Mouse (Mus musculus): ENCODE data around the gene Flt4. TPM values are rescaled to one million over a fixed set of nuclear protein-coding genes. Genes with fewer than 3 reads are reported as not detected.

Flt4 gene
- polyA plus RNA-seq, 1 experiment from 2014 or later: 4.0 TPM

GRCm38 (mm10) chr11:49655501-49655900 lies 46.4 kb downstream of the Flt4 start:
- Histone ChIP-seq H3K27me3 (replicated peaks; ENCODE audit: control insufficient read depth, insufficient read depth, low read length) (no peaks in the 10 kb centered on the region), H3K36me3 (ENCODE audit: control insufficient read depth, insufficient read depth, low read length) (no peaks in the 10 kb centered on the region), H3K9ac (ENCODE audit: low read depth, low read length) (no peak overlapping the region), H3K9me3 (ENCODE audit: control insufficient read depth, low read length) (no peaks in the 10 kb centered on the region), H3K4me1 (ENCODE audit: control insufficient read depth, insufficient read depth, low read length) (peaks cover 3% of the 10 kb centered on the region), H3K4me3 (ENCODE audit: low read length) (no peak overlapping the region), H3K27ac (ENCODE audit: low read length) (no peak overlapping the region), H3K4me2 (ENCODE audit: low read depth, low read length) (no peak overlapping the region)
- ATAC-seq: no peak

- Histone ChIP-seq H3K27ac (ENCODE audit: low read length) (no peak overlapping the region), H3K4me2 (ENCODE audit: low read depth, low read length) (no peak overlapping the region), H3K9me3 (ENCODE audit: control insufficient read depth, low read length) (no peaks in the 10 kb centered on the region), H3K4me1 (ENCODE audit: control insufficient read depth, insufficient read depth, low read length) (peaks cover 3% of the 10 kb centered on the region), H3K9ac (ENCODE audit: low read depth, low read length) (no peak overlapping the region), H3K27me3 (replicated peaks; ENCODE audit: control insufficient read depth, insufficient read depth, low read length) (no peaks in the 10 kb centered on the region), H3K4me3 (ENCODE audit: low read length) (no peak overlapping the region), H3K36me3 (ENCODE audit: control insufficient read depth, insufficient read depth, low read length) (no peaks in the 10 kb centered on the region)
- ATAC-seq: no peak
- 65% methylated on average over 4 of the region's 4 CpGs for WGBS
These were observed 49.0 kb downstream of the Flt4 start for GRCm38 (mm10) chr11:49658065-49658464.

- no peak for ATAC-seq
- no peaks in the 10 kb centered on the region for H3K9me3 ChIP-seq (ENCODE audit: control insufficient read depth, low read length)
- no peak overlapping the region for H3K27ac ChIP-seq (ENCODE audit: low read length)
These were observed 49.9 kb downstream of the Flt4 start for GRCm38 (mm10) chr11:49658791-49659469.

DNA sequence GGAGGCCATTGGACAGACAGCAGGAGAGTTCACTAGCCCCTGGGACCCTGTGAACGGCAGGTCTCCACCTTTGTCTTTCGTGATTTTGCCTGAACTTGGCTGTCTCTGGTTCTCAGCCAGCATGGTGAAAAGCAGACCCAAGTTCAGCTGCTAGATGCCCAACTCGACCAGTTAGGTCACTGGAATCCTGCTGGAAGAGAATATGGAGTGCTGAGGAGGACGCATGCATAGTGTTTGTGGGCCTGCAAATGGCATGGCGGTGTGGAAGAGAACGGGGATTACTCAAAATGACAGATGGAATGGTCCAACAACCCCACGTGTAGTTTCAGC lies 50.4 kb downstream of the Flt4 start:
- no peak overlapping the region for H3K27ac ChIP-seq (ENCODE audit: low read length)
- 69% methylated on average over 7 of the region's 7 CpGs for WGBS
- peaks cover 6% of the 10 kb centered on the region; the same call in 1 of the 2 replicates for H3K4me1 ChIP-seq (ENCODE audit: control insufficient read depth, insufficient read depth, low read length)
- H3K27me3 ChIP-seq (replicated peaks; ENCODE audit: control insufficient read depth, insufficient read depth, low read length): no peaks in the 10 kb centered on the region
- no peak overlapping the region for H3K9ac ChIP-seq (ENCODE audit: low read depth, low read length)
- H3K9me3 ChIP-seq (ENCODE audit: control insufficient read depth, low read length): no peaks in the 10 kb centered on the region
- no peak overlapping the region for H3K4me3 ChIP-seq (ENCODE audit: low read length)
- no peak overlapping the region for H3K4me2 ChIP-seq (ENCODE audit: low read depth, low read length)
- H3K36me3 ChIP-seq (ENCODE audit: control insufficient read depth, insufficient read depth, low read length): no peaks in the 10 kb centered on the region
- ATAC-seq: no peak

More at GRCm38 (mm10) chr11:49658791-49659469, 49.9 kb downstream of the Flt4 start:
- Histone ChIP-seq H3K9ac (ENCODE audit: low read depth, low read length) (no peak overlapping the region), H3K4me1 (ENCODE audit: control insufficient read depth, insufficient read depth, low read length) (peaks cover 6% of the 10 kb centered on the region; the same call in 1 of the 2 replicates), H3K36me3 (ENCODE audit: control insufficient read depth, insufficient read depth, low read length) (no peaks in the 10 kb centered on the region), H3K4me3 (ENCODE audit: low read length) (no peak overlapping the region), H3K4me2 (ENCODE audit: low read depth, low read length) (no peak overlapping the region), H3K27me3 (replicated peaks; ENCODE audit: control insufficient read depth, insufficient read depth, low read length) (no peaks in the 10 kb centered on the region)
- 65% methylated on average over 10 of the region's 10 CpGs for WGBS

GRCm38 (mm10) chr11:49662292-49662780 lies 53.3 kb downstream of the Flt4 start:
- H3K9ac ChIP-seq (ENCODE audit: low read depth, low read length): no peak overlapping the region
- no peak overlapping the region for H3K27ac ChIP-seq (ENCODE audit: low read length)
- WGBS: 51% methylated on average over 15 of the region's 15 CpGs
- ATAC-seq: no peak
- H3K4me3 ChIP-seq (ENCODE audit: low read length): no peak overlapping the region
- H3K9me3 ChIP-seq (ENCODE audit: control insufficient read depth, low read length): no peaks in the 10 kb centered on the region
- no peaks in the 10 kb centered on the region for H3K27me3 ChIP-seq (replicated peaks; ENCODE audit: control insufficient read depth, insufficient read depth, low read length)
- H3K4me1 ChIP-seq (ENCODE audit: control insufficient read depth, insufficient read depth, low read length): peaks cover 6% of the 10 kb centered on the region; the same call in 1 of the 2 replicates
- no peak overlapping the region for H3K4me2 ChIP-seq (ENCODE audit: low read depth, low read length)
- no peaks in the 10 kb centered on the region for H3K36me3 ChIP-seq (ENCODE audit: control insufficient read depth, insufficient read depth, low read length)

DNA sequence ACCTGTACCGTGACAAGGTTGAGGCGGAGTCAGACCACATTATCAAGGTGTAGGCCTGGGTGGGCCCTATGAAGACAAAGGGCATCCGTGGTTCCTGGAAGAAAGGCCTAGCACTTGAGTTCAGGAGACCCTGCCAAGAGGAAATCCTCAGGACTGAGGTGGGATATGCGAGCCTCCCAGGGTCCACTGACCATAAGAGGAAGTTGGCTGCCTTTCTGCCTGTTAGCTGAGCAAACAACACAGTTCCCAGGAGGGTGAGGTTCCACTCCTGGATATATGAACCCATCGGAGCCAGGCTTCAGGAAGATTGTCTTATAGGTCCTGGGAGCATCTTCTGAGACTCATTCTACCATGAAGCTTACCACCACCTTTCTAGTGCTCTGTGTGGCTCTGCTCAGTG lies 54.2 kb downstream of the Flt4 start, which contains the start of gene Scgb3a1:
Gene Scgb3a1, plus strand, starts transcription at position 301 of the 400 bp plus-strand sequence.
- 77% methylated on average over 5 of the region's 5 CpGs for WGBS
- H3K4me1 ChIP-seq (ENCODE audit: control insufficient read depth, insufficient read depth, low read length): peaks cover 6% of the 10 kb centered on the region; the same call in 1 of the 2 replicates
- H3K27me3 ChIP-seq (replicated peaks; ENCODE audit: control insufficient read depth, insufficient read depth, low read length): no peaks in the 10 kb centered on the region
- H3K36me3 ChIP-seq (ENCODE audit: control insufficient read depth, insufficient read depth, low read length): peaks cover under 1% of the 10 kb centered on the region; the same call in 1 of the 2 replicates
- H3K27ac ChIP-seq (ENCODE audit: low read length): no peak within 1 kb of the TSS
- no peak within 1 kb of the TSS for H3K4me3 ChIP-seq (ENCODE audit: low read length)
- ATAC-seq: no peak
- no peak within 1 kb of the TSS for H3K4me2 ChIP-seq (ENCODE audit: low read depth, low read length)
- H3K9ac ChIP-seq (ENCODE audit: low read depth, low read length): no peak within 1 kb of the TSS
- no peaks in the 10 kb centered on the region for H3K9me3 ChIP-seq (ENCODE audit: control insufficient read depth, low read length)

DNA sequence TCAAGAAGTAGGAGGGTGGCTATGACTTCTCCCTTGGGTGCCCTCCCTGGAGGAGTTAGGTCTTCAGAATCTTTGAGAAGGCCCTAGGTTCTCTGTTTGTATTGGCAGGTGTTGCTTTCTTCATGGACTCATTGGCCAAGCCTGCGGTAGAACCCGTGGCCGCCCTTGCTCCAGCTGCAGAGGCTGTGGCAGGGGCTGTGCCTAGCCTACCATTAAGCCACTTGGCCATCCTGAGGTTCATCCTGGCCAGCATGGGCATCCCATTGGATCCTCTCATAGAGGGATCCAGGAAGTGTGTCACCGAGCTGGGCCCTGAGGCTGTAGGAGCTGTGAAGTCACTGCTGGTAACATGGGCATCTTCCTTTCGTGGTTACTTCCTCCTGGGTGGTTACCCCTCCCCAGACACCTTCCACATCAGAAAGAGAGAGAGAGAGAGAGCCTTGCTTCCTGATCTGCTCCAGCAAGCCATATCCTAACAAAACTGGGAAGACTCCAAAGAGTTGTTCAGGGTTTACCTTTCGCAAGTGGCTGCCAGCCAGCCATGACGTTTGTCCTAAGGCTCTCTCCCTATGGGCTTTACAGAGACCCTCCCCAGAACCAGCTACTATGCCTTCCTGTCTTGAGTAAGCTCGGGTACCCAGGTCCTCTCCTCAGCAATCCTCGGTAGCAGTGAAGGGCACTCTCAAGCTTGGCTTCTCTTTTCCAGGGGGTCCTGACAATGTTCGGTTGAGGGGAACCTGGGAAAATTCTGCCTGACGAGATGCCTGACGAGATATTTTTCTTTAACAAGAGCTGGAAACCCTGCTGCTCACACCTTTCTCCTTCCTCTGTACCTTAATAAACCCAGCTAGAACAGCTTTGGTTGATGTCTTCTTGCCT lies 55.4 kb downstream of the Flt4 start:
- H3K4me2 ChIP-seq (ENCODE audit: low read depth, low read length): no peak overlapping the region
- 79% methylated on average over 12 of the region's 12 CpGs for WGBS
- peaks cover 2% of the 10 kb centered on the region; the same call in 1 of the 2 replicates for H3K36me3 ChIP-seq (ENCODE audit: control insufficient read depth, insufficient read depth, low read length)
- no peak overlapping the region for H3K9ac ChIP-seq (ENCODE audit: low read depth, low read length)
- H3K4me1 ChIP-seq (ENCODE audit: control insufficient read depth, insufficient read depth, low read length): peaks cover 6% of the 10 kb centered on the region; the same call in 1 of the 2 replicates
- H3K27ac ChIP-seq (ENCODE audit: low read length): no peak overlapping the region
- H3K9me3 ChIP-seq (ENCODE audit: control insufficient read depth, low read length): no peaks in the 10 kb centered on the region
- no peak overlapping the region for H3K4me3 ChIP-seq (ENCODE audit: low read length)
- no peaks in the 10 kb centered on the region for H3K27me3 ChIP-seq (replicated peaks; ENCODE audit: control insufficient read depth, insufficient read depth, low read length)
- ATAC-seq: no peak

- Histone ChIP-seq H3K9ac (ENCODE audit: low read depth, low read length) (no peak overlapping the region), H3K9me3 (ENCODE audit: control insufficient read depth, low read length) (no peaks in the 10 kb centered on the region), H3K4me1 (ENCODE audit: control insufficient read depth, insufficient read depth, low read length) (peaks cover 6% of the 10 kb centered on the region; the same call in 1 of the 2 replicates), H3K36me3 (ENCODE audit: control insufficient read depth, insufficient read depth, low read length) (peaks cover 2% of the 10 kb centered on the region; the same call in 1 of the 2 replicates), H3K4me3 (ENCODE audit: low read length) (no peak overlapping the region), H3K4me2 (ENCODE audit: low read depth, low read length) (no peak overlapping the region), H3K27me3 (replicated peaks; ENCODE audit: control insufficient read depth, insufficient read depth, low read length) (no peaks in the 10 kb centered on the region), H3K27ac (ENCODE audit: low read length) (no peak overlapping the region)
- WGBS: 72% methylated on average over 4 of the region's 4 CpGs
- ATAC-seq: no peak
These were observed 56.4 kb downstream of the Flt4 start for GRCm38 (mm10) chr11:49665462-49665861.

DNA sequence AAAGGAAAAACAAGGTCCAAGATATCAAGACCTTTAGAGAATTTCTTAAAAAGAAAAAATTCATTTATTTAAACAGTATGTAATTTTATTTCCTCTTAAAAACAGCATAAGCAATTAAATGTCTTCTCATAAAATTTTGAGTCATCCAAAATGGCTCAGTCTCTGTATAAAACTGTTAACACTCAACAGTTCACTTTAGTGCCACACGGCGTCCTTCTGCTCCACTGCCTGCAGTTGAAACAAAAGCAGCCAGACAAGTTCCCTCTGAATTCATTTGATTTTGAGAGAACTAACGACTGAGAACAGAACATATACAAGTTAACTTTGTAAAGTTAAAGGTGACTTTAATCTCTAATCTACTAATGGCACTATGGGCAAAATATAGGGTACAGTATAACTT lies 64.4 kb downstream of the Flt4 start:
- 83% methylated on average over 3 of the region's 3 CpGs for WGBS
- no peaks in the 10 kb centered on the region for H3K27me3 ChIP-seq (replicated peaks; ENCODE audit: control insufficient read depth, insufficient read depth, low read length)
- no peaks in the 10 kb centered on the region for H3K4me1 ChIP-seq (ENCODE audit: control insufficient read depth, insufficient read depth, low read length)
- H3K9me3 ChIP-seq (ENCODE audit: control insufficient read depth, low read length): no peaks in the 10 kb centered on the region
- ATAC-seq: no peak
- peaks cover 8% of the 10 kb centered on the region for H3K36me3 ChIP-seq (ENCODE audit: control insufficient read depth, insufficient read depth, low read length)
- H3K27ac ChIP-seq (ENCODE audit: low read length): no peak overlapping the region
- H3K9ac ChIP-seq (ENCODE audit: low read depth, low read length): no peak overlapping the region
- H3K4me2 ChIP-seq (ENCODE audit: low read depth, low read length): no peak overlapping the region
- H3K4me3 ChIP-seq (ENCODE audit: low read length): no peak overlapping the region
